Mouse (Mus musculus): ENCODE results near the gene Marf1. TPM values are rescaled to one million over a fixed set of nuclear protein-coding genes. Genes with fewer than 3 reads are reported as not detected.

Gene Marf1
- polyA plus RNA-seq (2015; fragmentation: Nextera tagmentation; extraction: Ambion mirVana) = 14.5 and 17.7 TPM in 2 replicates

- Histone ChIP-seq H3K9me3 (no peaks in the 10 kb centered on the region), H3K4me1 (peaks cover 28% of the 10 kb centered on the region), H3K27me3 (no peaks in the 10 kb centered on the region), H3K4me2 (peak within 1 kb of the TSS; percentile 68), H3K4me3 (peak within 1 kb of the TSS; percentile 76), H3K36me3 (0 out of 2 replicates have a peak, but pooled peaks cover 2% of the 10 kb centered on the region), H3K9ac (peak within 1 kb of the TSS; percentile 78), H3K27ac (peak within 1 kb of the TSS; percentile 90)
- ATAC-seq (ENCODE audit: insufficient number of reproducible peaks, low FRiP score, low TSS enrichment, low read depth) = peak; percentile 86
- WGBS = under 1% methylated on average over 43 of the region's 43 CpGs
These were observed at the start of gene Marf1, which contains the start of gene Nde1 for GRCm38 (mm10) chr16:14162988-14163416. Marf1 (minus strand) TSS chr16:14163351. Nde1 (plus strand) TSS chr16:14163275.

GRCm38 (mm10) chr16:14198798-14199197 is 35.6 kb upstream of the Marf1 start:
- 73% methylated on average over 4 of the region's 4 CpGs for WGBS
- Histone ChIP-seq H3K9me3 (no peaks in the 10 kb centered on the region), H3K27me3 (no peaks in the 10 kb centered on the region), H3K4me3 (no peak overlapping the region), H3K4me2 (no peak overlapping the region), H3K4me1 (no peaks in the 10 kb centered on the region), H3K36me3 (no peaks in the 10 kb centered on the region; the same call in 1 of the 2 replicates), H3K9ac (no peak overlapping the region), H3K27ac (no peak overlapping the region)
- no peak for ATAC-seq (ENCODE audit: insufficient number of reproducible peaks, low FRiP score, low TSS enrichment, low read depth)

GRCm38 (mm10) chr16:14195427-14195826 is 32.3 kb upstream of the Marf1 start:
- no peak for ATAC-seq (ENCODE audit: insufficient number of reproducible peaks, low FRiP score, low TSS enrichment, low read depth)
- no peak overlapping the region for H3K4me2 ChIP-seq
- H3K4me1 ChIP-seq = no peaks in the 10 kb centered on the region
- peaks cover 27% of the 10 kb centered on the region for H3K36me3 ChIP-seq
- H3K27ac ChIP-seq = no peak overlapping the region
- H3K9ac ChIP-seq = no peak overlapping the region
- no peak overlapping the region for H3K4me3 ChIP-seq
- no peaks in the 10 kb centered on the region for H3K27me3 ChIP-seq
- WGBS = 34% methylated on average over 1 of the region's 1 CpGs
- H3K9me3 ChIP-seq = no peaks in the 10 kb centered on the region

- Histone ChIP-seq H3K4me1 (no peaks in the 10 kb centered on the region), H3K27me3 (no peaks in the 10 kb centered on the region), H3K4me3 (no peak overlapping the region), H3K4me2 (no peak overlapping the region), H3K9ac (no peak overlapping the region), H3K36me3 (peaks cover 38% of the 10 kb centered on the region), H3K9me3 (no peaks in the 10 kb centered on the region), H3K27ac (no peak overlapping the region)
- no peak for ATAC-seq (ENCODE audit: insufficient number of reproducible peaks, low FRiP score, low TSS enrichment, low read depth)
- 73% methylated on average over 9 of the region's 9 CpGs for WGBS
These were observed 31.2 kb upstream of the Marf1 start for GRCm38 (mm10) chr16:14194164-14194950.

- Histone ChIP-seq H3K4me2 (no peak overlapping the region), H3K9ac (no peak overlapping the region), H3K9me3 (no peaks in the 10 kb centered on the region), H3K27me3 (no peaks in the 10 kb centered on the region), H3K36me3 (peaks cover 89% of the 10 kb centered on the region), H3K27ac (no peak overlapping the region), H3K4me3 (no peak overlapping the region), H3K4me1 (no peaks in the 10 kb centered on the region)
- WGBS = 90% methylated on average over 5 of the region's 5 CpGs
- no peak for ATAC-seq (ENCODE audit: insufficient number of reproducible peaks, low FRiP score, low TSS enrichment, low read depth)
These were observed 22.4 kb upstream of the Marf1 start for GRCm38 (mm10) chr16:14185516-14185915.

- Histone ChIP-seq H3K9me3 (no peaks in the 10 kb centered on the region), H3K4me2 (no peak overlapping the region), H3K4me1 (no peaks in the 10 kb centered on the region), H3K4me3 (no peak overlapping the region), H3K9ac (no peak overlapping the region), H3K27me3 (no peaks in the 10 kb centered on the region), H3K27ac (no peak overlapping the region), H3K36me3 (peaks cover 87% of the 10 kb centered on the region)
- no peak for ATAC-seq (ENCODE audit: insufficient number of reproducible peaks, low FRiP score, low TSS enrichment, low read depth)
- WGBS = 76% methylated on average over 1 of the region's 1 CpGs
These were observed 20.7 kb upstream of the Marf1 start for GRCm38 (mm10) chr16:14183856-14184255.

GRCm38 (mm10) chr16:14182360-14182759 is 19.2 kb upstream of the Marf1 start:
- Histone ChIP-seq H3K27ac (no peak overlapping the region), H3K9ac (no peak overlapping the region), H3K36me3 (peaks cover 86% of the 10 kb centered on the region), H3K4me2 (no peak overlapping the region), H3K4me3 (no peak overlapping the region), H3K4me1 (no peaks in the 10 kb centered on the region), H3K27me3 (no peaks in the 10 kb centered on the region), H3K9me3 (no peaks in the 10 kb centered on the region)
- no peak for ATAC-seq (ENCODE audit: insufficient number of reproducible peaks, low FRiP score, low TSS enrichment, low read depth)
- 82% methylated on average over 5 of the region's 5 CpGs for WGBS

- no peak overlapping the region for H3K27ac ChIP-seq
- H3K4me3 ChIP-seq = no peak overlapping the region
- H3K4me1 ChIP-seq = no peaks in the 10 kb centered on the region
- H3K27me3 ChIP-seq = no peaks in the 10 kb centered on the region
- no peak overlapping the region for H3K4me2 ChIP-seq
- 83% methylated on average over 6 of the region's 6 CpGs for WGBS
- H3K9ac ChIP-seq = no peak overlapping the region
- peaks cover 86% of the 10 kb centered on the region for H3K36me3 ChIP-seq
- H3K9me3 ChIP-seq = no peaks in the 10 kb centered on the region
- no peak for ATAC-seq (ENCODE audit: insufficient number of reproducible peaks, low FRiP score, low TSS enrichment, low read depth)
These were observed 17.1 kb upstream of the Marf1 start for GRCm38 (mm10) chr16:14180163-14180733.

GRCm38 (mm10) chr16:14178041-14178440 is 14.9 kb upstream of the Marf1 start:
- H3K4me3 ChIP-seq = no peak overlapping the region
- H3K4me2 ChIP-seq = no peak overlapping the region
- no peak overlapping the region for H3K9ac ChIP-seq
- no peaks in the 10 kb centered on the region for H3K27me3 ChIP-seq
- H3K27ac ChIP-seq = no peak overlapping the region
- 52% methylated on average over 3 of the region's 3 CpGs for WGBS
- H3K9me3 ChIP-seq = no peaks in the 10 kb centered on the region
- H3K4me1 ChIP-seq = no peaks in the 10 kb centered on the region
- no peak for ATAC-seq (ENCODE audit: insufficient number of reproducible peaks, low FRiP score, low TSS enrichment, low read depth)
- peaks cover 86% of the 10 kb centered on the region for H3K36me3 ChIP-seq

- 86% methylated on average over 1 of the region's 1 CpGs for WGBS
- peaks cover 9% of the 10 kb centered on the region; the same call in 1 of the 2 replicates for H3K4me1 ChIP-seq
- H3K4me3 ChIP-seq = no peak overlapping the region
- H3K36me3 ChIP-seq = peaks cover 67% of the 10 kb centered on the region
- no peaks in the 10 kb centered on the region for H3K9me3 ChIP-seq
- ATAC-seq (ENCODE audit: insufficient number of reproducible peaks, low FRiP score, low TSS enrichment, low read depth) = no peak
- no peak overlapping the region for H3K9ac ChIP-seq
- no peak overlapping the region for H3K27ac ChIP-seq
- no peak overlapping the region for H3K4me2 ChIP-seq
- no peaks in the 10 kb centered on the region for H3K27me3 ChIP-seq
These were observed 6.6 kb upstream of the Marf1 start for GRCm38 (mm10) chr16:14169706-14170105.

- Histone ChIP-seq H3K9me3 (no peaks in the 10 kb centered on the region), H3K4me1 (peaks cover 23% of the 10 kb centered on the region), H3K4me3 (no peak overlapping the region), H3K4me2 (no peak overlapping the region), H3K27me3 (no peaks in the 10 kb centered on the region), H3K27ac (no peak overlapping the region), H3K36me3 (peaks cover 36% of the 10 kb centered on the region), H3K9ac (no peak overlapping the region)
- no peak for ATAC-seq (ENCODE audit: insufficient number of reproducible peaks, low FRiP score, low TSS enrichment, low read depth)
- WGBS = 91% methylated on average over 4 of the region's 4 CpGs
These were observed 3.3 kb upstream of the Marf1 start for GRCm38 (mm10) chr16:14166490-14166889.

- Histone ChIP-seq H3K4me1 (peaks cover 23% of the 10 kb centered on the region), H3K4me3 (peak overlapping the region; percentile 76), H3K9me3 (no peaks in the 10 kb centered on the region), H3K27me3 (no peaks in the 10 kb centered on the region), H3K27ac (peak overlapping the region; percentile 90), H3K9ac (peak overlapping the region; percentile 78), H3K36me3 (peaks cover 10% of the 10 kb centered on the region; the same call in 1 of the 2 replicates), H3K4me2 (peak overlapping the region; percentile 68)
- WGBS = under 1% methylated on average over 10 of the region's 10 CpGs
- no peak for ATAC-seq (ENCODE audit: insufficient number of reproducible peaks, low FRiP score, low TSS enrichment, low read depth)
These were observed 580 bp upstream of the Marf1 start for GRCm38 (mm10) chr16:14163731-14164130.

Measured in limb, embryonic 15.5 days (tissue).